Mouse (Mus musculus) kidney, embryonic 15.5 days (tissue): Measurements from ENCODE around the gene Rfc4. TPM values are rescaled to one million over a fixed set of nuclear protein-coding genes. Genes with fewer than 3 reads are reported as not detected.
A peak's percentile ranks its signal among the peaks of the same experiment; 100 is the strongest.

Experiments
- ATAC-seq: fragments of 200-750 bp; cut with Nextera tagmentation; replicated peaks from 2 replicates; pipeline ENCODE4 v1.8.0; 2017; ENCODE audit warnings: moderate TSS enrichment; ENCODE audit not compliant: low FRiP score
- H3K27ac ChIP-seq: fragments of 300-500 bp; sonication (generic); 2 replicates; pipeline ENCODE4 v1.5.1; 2015; ENCODE audit warnings: mild to moderate bottlenecking, inconsistent platforms
- H3K27me3 ChIP-seq: fragments of 300-500 bp; sonication (generic); 2 replicates; pipeline ENCODE4 v1.6.1; 2015; ENCODE audit warnings: inconsistent platforms
- H3K36me3 ChIP-seq: fragments of 300-500 bp; sonication (generic); 2 replicates; pipeline ENCODE4 v1.6.1; 2015; ENCODE audit warnings: inconsistent platforms
- H3K4me1 ChIP-seq: fragments of 300-500 bp; sonication (generic); 2 replicates; pipeline ENCODE4 v1.6.1; 2015; ENCODE audit warnings: inconsistent platforms
- H3K4me2 ChIP-seq: fragments of 300-500 bp; sonication (generic); 2 replicates; pipeline ENCODE4 v1.6.1; 2015; ENCODE audit warnings: moderate library complexity, mild to moderate bottlenecking, inconsistent platforms
- H3K4me3 ChIP-seq: fragments of 300-500 bp; sonication (generic); replicated peaks from 2 replicates; pipeline ENCODE4 v1.5.1; 2015; ENCODE audit warnings: mild to moderate bottlenecking, inconsistent platforms
- H3K9ac ChIP-seq: fragments of 300-500 bp; sonication (generic); 2 replicates; pipeline ENCODE4 v1.6.1; 2015; ENCODE audit warnings: mild to moderate bottlenecking, inconsistent platforms
- H3K9me3 ChIP-seq: fragments of 300-500 bp; sonication (generic); replicated peaks from 2 replicates; pipeline ENCODE4 v1.6.1; 2016; ENCODE audit warnings: inconsistent platforms
- WGBS: fragments of 180-500 bp; shearing (Covaris S2); methylation state at CpG from one replicate; pipeline ENCODE4 v1.1.7; 2015; ENCODE audit warnings: mixed read lengths; 5-methylcytosine and 5-hydroxymethylcytosine counted together
- polyA plus RNA-seq: library from polyadenylated mRNA; unstranded; fragments of >200 nt; fragmentation: Nextera tagmentation; extraction: Ambion mirVana; gene quantifications from 2 replicates; pipeline ENCODE4 v1.2.1, GENCODE M21; 2015

Gene Rfc4
- polyA plus RNA-seq, 1 experiment from 2014 or later, result 125 TPM

GRCm38 (mm10) chr16:23130303-23130702, 2.8 kb upstream of the Rfc4 start:
- 90% methylated on average over 3 of the region's 3 CpGs for WGBS
- ATAC-seq, result no peak

GRCm38 (mm10) chr16:23127311-23127672, 245 bp downstream of the Rfc4 start:
- H3K4me2 ChIP-seq, result peak overlapping the region; percentile 75
- peak overlapping the region; percentile 78 for H3K4me3 ChIP-seq
- peak overlapping the region; percentile 86 for H3K9ac ChIP-seq
- no peak for ATAC-seq
- peaks cover 23% of the 10 kb centered on the region for H3K36me3 ChIP-seq
- no peaks in the 10 kb centered on the region for H3K9me3 ChIP-seq
- no peaks in the 10 kb centered on the region for H3K27me3 ChIP-seq
- H3K27ac ChIP-seq, result peak overlapping the region; percentile 99
- WGBS, result under 1% methylated on average over 4 of the region's 4 CpGs
- peaks cover 15% of the 10 kb centered on the region for H3K4me1 ChIP-seq

More at GRCm38 (mm10) chr16:23130303-23130702, 2.8 kb upstream of the Rfc4 start:
- Histone ChIP-seq H3K9ac (no peak overlapping the region), H3K4me1 (peaks cover 15% of the 10 kb centered on the region), H3K4me2 (no peak overlapping the region), H3K27ac (no peak overlapping the region), H3K4me3 (no peak overlapping the region), H3K27me3 (no peaks in the 10 kb centered on the region), H3K36me3 (no peaks in the 10 kb centered on the region), H3K9me3 (no peaks in the 10 kb centered on the region)

- ATAC-seq, result no peak
- Histone ChIP-seq H3K27ac (no peak overlapping the region), H3K4me3 (no peak overlapping the region), H3K4me2 (no peak overlapping the region), H3K9ac (no peak overlapping the region), H3K4me1 (peaks cover 15% of the 10 kb centered on the region), H3K27me3 (no peaks in the 10 kb centered on the region), H3K9me3 (no peaks in the 10 kb centered on the region), H3K36me3 (peaks cover 52% of the 10 kb centered on the region)
- WGBS, result 91% methylated on average over 4 of the region's 4 CpGs
These were observed 3.1 kb downstream of the Rfc4 start for GRCm38 (mm10) chr16:23124398-23124797.

GRCm38 (mm10) chr16:23123104-23123503, 4.4 kb downstream of the Rfc4 start:
- WGBS, result 94% methylated on average over 4 of the region's 4 CpGs
- H3K4me1 ChIP-seq, result peaks cover 6% of the 10 kb centered on the region

GRCm38 (mm10) chr16:23122446-23122845, 5.1 kb downstream of the Rfc4 start:
- Histone ChIP-seq H3K4me3 (no peak overlapping the region), H3K27me3 (no peaks in the 10 kb centered on the region), H3K9me3 (no peaks in the 10 kb centered on the region), H3K36me3 (peaks cover 65% of the 10 kb centered on the region), H3K4me2 (no peak overlapping the region), H3K27ac (no peak overlapping the region), H3K4me1 (peaks cover 6% of the 10 kb centered on the region), H3K9ac (no peak overlapping the region)
- no peak for ATAC-seq
- WGBS, result 95% methylated on average over 3 of the region's 3 CpGs

More at GRCm38 (mm10) chr16:23123104-23123503, 4.4 kb downstream of the Rfc4 start:
- Histone ChIP-seq H3K4me2 (no peak overlapping the region), H3K27me3 (no peaks in the 10 kb centered on the region), H3K27ac (no peak overlapping the region), H3K36me3 (peaks cover 58% of the 10 kb centered on the region), H3K9ac (no peak overlapping the region), H3K4me3 (no peak overlapping the region), H3K9me3 (no peaks in the 10 kb centered on the region)
- no peak for ATAC-seq

- H3K9me3 ChIP-seq, result no peaks in the 10 kb centered on the region
- H3K4me3 ChIP-seq, result no peak overlapping the region
- H3K9ac ChIP-seq, result no peak overlapping the region
- WGBS, result 70% methylated on average over 4 of the region's 4 CpGs
- H3K4me2 ChIP-seq, result no peak overlapping the region
- peaks cover 8% of the 10 kb centered on the region for H3K4me1 ChIP-seq
- no peaks in the 10 kb centered on the region for H3K27me3 ChIP-seq
- ATAC-seq, result no peak
- H3K27ac ChIP-seq, result no peak overlapping the region
- peaks cover 88% of the 10 kb centered on the region for H3K36me3 ChIP-seq
These were observed 10.4 kb downstream of the Rfc4 start for GRCm38 (mm10) chr16:23117173-23117572.

GRCm38 (mm10) chr16:23115486-23115885, 12.1 kb downstream of the Rfc4 start:
- no peak overlapping the region for H3K4me3 ChIP-seq
- peaks cover 22% of the 10 kb centered on the region for H3K4me1 ChIP-seq
- H3K27me3 ChIP-seq, result no peaks in the 10 kb centered on the region
- 78% methylated on average over 3 of the region's 3 CpGs for WGBS
- H3K27ac ChIP-seq, result no peak overlapping the region
- H3K4me2 ChIP-seq, result no peak overlapping the region
- no peak overlapping the region for H3K9ac ChIP-seq
- H3K9me3 ChIP-seq, result no peaks in the 10 kb centered on the region
- ATAC-seq, result no peak
- H3K36me3 ChIP-seq, result peaks cover 88% of the 10 kb centered on the region

GRCm38 (mm10) chr16:23114339-23115171, 13.0 kb downstream of the Rfc4 start:
- Histone ChIP-seq H3K9ac (no peak overlapping the region), H3K27ac (0 out of 2 replicates have a peak overlapping the region, but pooled peaks have one; percentile 28), H3K4me3 (no peak overlapping the region), H3K36me3 (peaks cover 88% of the 10 kb centered on the region), H3K9me3 (no peaks in the 10 kb centered on the region), H3K4me2 (no peak overlapping the region), H3K4me1 (peaks cover 31% of the 10 kb centered on the region), H3K27me3 (no peaks in the 10 kb centered on the region)
- ATAC-seq, result 0 out of 2 replicates have a peak, but pooled peaks have one; percentile 18
- WGBS, result 65% methylated on average over 5 of the region's 5 CpGs

GRCm38 (mm10) chr16:23113903-23114302, 13.6 kb downstream of the Rfc4 start:
- ATAC-seq, result no peak; the same call in 1 of the 2 replicates
- H3K9me3 ChIP-seq, result no peaks in the 10 kb centered on the region
- no peak overlapping the region for H3K4me3 ChIP-seq
- no peak overlapping the region for H3K4me2 ChIP-seq
- H3K4me1 ChIP-seq, result peaks cover 36% of the 10 kb centered on the region
- H3K27ac ChIP-seq, result no peak overlapping the region
- peaks cover 88% of the 10 kb centered on the region for H3K36me3 ChIP-seq
- H3K9ac ChIP-seq, result no peak overlapping the region
- H3K27me3 ChIP-seq, result no peaks in the 10 kb centered on the region

- Histone ChIP-seq H3K4me2 (peak overlapping the region; percentile 12; the same call in 1 of the 2 replicates), H3K36me3 (peaks cover 88% of the 10 kb centered on the region), H3K4me1 (peaks cover 36% of the 10 kb centered on the region), H3K27me3 (no peaks in the 10 kb centered on the region), H3K27ac (no peak overlapping the region), H3K4me3 (no peak overlapping the region), H3K9ac (no peak overlapping the region), H3K9me3 (no peaks in the 10 kb centered on the region)
- WGBS, result 58% methylated on average over 9 of the region's 9 CpGs
- no peak for ATAC-seq
These were observed 14.6 kb downstream of the Rfc4 start for GRCm38 (mm10) chr16:23112861-23113435.

- Histone ChIP-seq H3K27ac (no peak overlapping the region), H3K36me3 (peaks cover 82% of the 10 kb centered on the region), H3K4me1 (peaks cover 36% of the 10 kb centered on the region), H3K27me3 (no peaks in the 10 kb centered on the region), H3K4me3 (no peak overlapping the region), H3K4me2 (peak overlapping the region; percentile 12; the same call in 1 of the 2 replicates), H3K9me3 (no peaks in the 10 kb centered on the region), H3K9ac (no peak overlapping the region)
- 79% methylated on average over 12 of the region's 12 CpGs for WGBS
- ATAC-seq, result no peak
These were observed 15.2 kb downstream of the Rfc4 start for GRCm38 (mm10) chr16:23112348-23112747.
